Mouse (Mus musculus): Measurements from ENCODE around the gene Gmeb2. TPM values are rescaled to one million over a fixed set of nuclear protein-coding genes. Genes with fewer than 3 reads are reported as not detected.
A peak's percentile ranks its signal among the peaks of the same experiment; 100 is the strongest.

Gene Gmeb2
- total and polyA plus RNA-seq, 2 experiments from 2014 or later = 8.6 to 16.0 TPM

- Histone ChIP-seq H3K9me3 (ENCODE audit: low read length) (no peaks in the 10 kb centered on the region), H3K4me3 (ENCODE audit: low read depth, low read length) (no peak overlapping the region), H3K4me1 (ENCODE audit: insufficient read depth, low read length) (peaks cover 9% of the 10 kb centered on the region; the same call in 1 of the 2 replicates), H3K27me3 (ENCODE audit: insufficient read depth, low read length) (no peaks in the 10 kb centered on the region), H3K9ac (replicated peaks; ENCODE audit: low read length, poor library complexity, severe bottlenecking) (no peak overlapping the region), H3K4me2 (ENCODE audit: low read depth, low read length, poor library complexity, severe bottlenecking) (no peak overlapping the region), H3K27ac (ENCODE audit: low read depth, low read length) (no peak overlapping the region), H3K36me3 (ENCODE audit: insufficient read depth, low read length) (peaks cover 35% of the 10 kb centered on the region)
- ATAC-seq (ENCODE audit: low FRiP score) (peak; percentile 71), DNase-seq (ENCODE audit: low spot score) (peak; percentile 82)
- peak; percentile 73 for TF ChIP-seq CTCF (IDR thresholded peaks at IDR 0.05)
- WGBS = 10% methylated on average over 30 of the region's 30 CpGs
These were observed 19.4 kb upstream of the Gmeb2 start for GRCm38 (mm10) chr2:181307144-181307804.

GRCm38 (mm10) chr2:181304944-181305343 lies 17.1 kb upstream of the Gmeb2 start:
- ATAC-seq (ENCODE audit: low FRiP score) (no peak), DNase-seq (ENCODE audit: low spot score) (no peak)
- H3K36me3 ChIP-seq (ENCODE audit: insufficient read depth, low read length) = peaks cover 46% of the 10 kb centered on the region
- no peak overlapping the region for H3K27ac ChIP-seq (ENCODE audit: low read depth, low read length)
- WGBS = 74% methylated on average over 1 of the region's 1 CpGs
- no peaks in the 10 kb centered on the region for H3K9me3 ChIP-seq (ENCODE audit: low read length)
- TF ChIP-seq CTCF (IDR thresholded peaks at IDR 0.05) = no peak
- no peak overlapping the region for H3K9ac ChIP-seq (replicated peaks; ENCODE audit: low read length, poor library complexity, severe bottlenecking)
- H3K27me3 ChIP-seq (ENCODE audit: insufficient read depth, low read length) = no peaks in the 10 kb centered on the region
- no peak overlapping the region for H3K4me2 ChIP-seq (ENCODE audit: low read depth, low read length, poor library complexity, severe bottlenecking)
- no peaks in the 10 kb centered on the region for H3K4me1 ChIP-seq (ENCODE audit: insufficient read depth, low read length)
- H3K4me3 ChIP-seq (ENCODE audit: low read depth, low read length) = no peak overlapping the region

- Histone ChIP-seq H3K27ac (ENCODE audit: low read depth, low read length) (no peak overlapping the region), H3K36me3 (ENCODE audit: insufficient read depth, low read length) (peaks cover 27% of the 10 kb centered on the region), H3K4me2 (ENCODE audit: low read depth, low read length, poor library complexity, severe bottlenecking) (no peak overlapping the region), H3K4me3 (ENCODE audit: low read depth, low read length) (no peak overlapping the region), H3K27me3 (ENCODE audit: insufficient read depth, low read length) (no peaks in the 10 kb centered on the region), H3K9ac (replicated peaks; ENCODE audit: low read length, poor library complexity, severe bottlenecking) (no peak overlapping the region), H3K9me3 (ENCODE audit: low read length) (no peaks in the 10 kb centered on the region), H3K4me1 (ENCODE audit: insufficient read depth, low read length) (no peaks in the 10 kb centered on the region)
- no peak for DNase-seq (ENCODE audit: low spot score)
- TF ChIP-seq CTCF (IDR thresholded peaks at IDR 0.05) = no peak
- no peak for ATAC-seq (ENCODE audit: low FRiP score)
- 29% methylated on average over 3 of the region's 3 CpGs for WGBS
These were observed 14.2 kb upstream of the Gmeb2 start for GRCm38 (mm10) chr2:181302041-181302440.

GRCm38 (mm10) chr2:181290937-181291336 lies 3.1 kb upstream of the Gmeb2 start:
- Histone ChIP-seq H3K4me3 (ENCODE audit: low read depth, low read length) (no peak overlapping the region), H3K4me2 (ENCODE audit: low read depth, low read length, poor library complexity, severe bottlenecking) (no peak overlapping the region), H3K27ac (ENCODE audit: low read depth, low read length) (no peak overlapping the region), H3K27me3 (ENCODE audit: insufficient read depth, low read length) (no peaks in the 10 kb centered on the region), H3K9ac (replicated peaks; ENCODE audit: low read length, poor library complexity, severe bottlenecking) (no peak overlapping the region), H3K9me3 (ENCODE audit: low read length) (no peaks in the 10 kb centered on the region), H3K4me1 (ENCODE audit: insufficient read depth, low read length) (no peaks in the 10 kb centered on the region), H3K36me3 (ENCODE audit: insufficient read depth, low read length) (no peaks in the 10 kb centered on the region)
- 83% methylated on average over 1 of the region's 1 CpGs for WGBS
- TF ChIP-seq CTCF (IDR thresholded peaks at IDR 0.05) = no peak
- DNase-seq (ENCODE audit: low spot score) (no peak), ATAC-seq (ENCODE audit: low FRiP score) (no peak)

- Histone ChIP-seq H3K27ac (ENCODE audit: low read depth, low read length) (no peak overlapping the region), H3K4me3 (ENCODE audit: low read depth, low read length) (peak overlapping the region; percentile 58), H3K36me3 (ENCODE audit: insufficient read depth, low read length) (no peaks in the 10 kb centered on the region), H3K4me2 (ENCODE audit: low read depth, low read length, poor library complexity, severe bottlenecking) (peak overlapping the region; percentile 52), H3K9ac (replicated peaks; ENCODE audit: low read length, poor library complexity, severe bottlenecking) (no peak overlapping the region), H3K4me1 (ENCODE audit: insufficient read depth, low read length) (no peaks in the 10 kb centered on the region), H3K9me3 (ENCODE audit: low read length) (no peaks in the 10 kb centered on the region), H3K27me3 (ENCODE audit: insufficient read depth, low read length) (no peaks in the 10 kb centered on the region)
- 83% methylated on average over 3 of the region's 3 CpGs for WGBS
- DNase-seq (ENCODE audit: low spot score) = no peak
- no peak for ATAC-seq (ENCODE audit: low FRiP score)
- TF ChIP-seq CTCF (IDR thresholded peaks at IDR 0.05) = no peak
These were observed 856 bp upstream of the Gmeb2 start for GRCm38 (mm10) chr2:181288691-181289090.

- H3K27me3 ChIP-seq (ENCODE audit: insufficient read depth, low read length) = no peaks in the 10 kb centered on the region
- no peaks in the 10 kb centered on the region for H3K9me3 ChIP-seq (ENCODE audit: low read length)
- no peak for TF ChIP-seq CTCF (IDR thresholded peaks at IDR 0.05)
- ATAC-seq (ENCODE audit: low FRiP score) = peak; percentile 91
- WGBS = under 1% methylated on average over 28 of the region's 71 CpGs
- peak overlapping the region; percentile 97 for H3K27ac ChIP-seq (ENCODE audit: low read depth, low read length)
- no peaks in the 10 kb centered on the region for H3K4me1 ChIP-seq (ENCODE audit: insufficient read depth, low read length)
- peak; percentile 82 for DNase-seq (ENCODE audit: low spot score)
- peak overlapping the region; percentile 87 for H3K9ac ChIP-seq (replicated peaks; ENCODE audit: low read length, poor library complexity, severe bottlenecking)
- H3K4me3 ChIP-seq (ENCODE audit: low read depth, low read length) = peak overlapping the region; percentile 58
- H3K4me2 ChIP-seq (ENCODE audit: low read depth, low read length, poor library complexity, severe bottlenecking) = peak overlapping the region; percentile 55
- no peaks in the 10 kb centered on the region for H3K36me3 ChIP-seq (ENCODE audit: insufficient read depth, low read length)
These were observed 387 bp downstream of the Gmeb2 start for GRCm38 (mm10) chr2:181287338-181287957.
